Mouse (Mus musculus) testis, postnatal 14 days (tissue): ENCODE results near the gene Tex264.

ENCODE experiments used
- DNase-seq: peaks from one replicate; pipeline ENCODE4 v3.0.0; 2021; ENCODE audit warnings: low spot score

Tex264 gene

DNA sequence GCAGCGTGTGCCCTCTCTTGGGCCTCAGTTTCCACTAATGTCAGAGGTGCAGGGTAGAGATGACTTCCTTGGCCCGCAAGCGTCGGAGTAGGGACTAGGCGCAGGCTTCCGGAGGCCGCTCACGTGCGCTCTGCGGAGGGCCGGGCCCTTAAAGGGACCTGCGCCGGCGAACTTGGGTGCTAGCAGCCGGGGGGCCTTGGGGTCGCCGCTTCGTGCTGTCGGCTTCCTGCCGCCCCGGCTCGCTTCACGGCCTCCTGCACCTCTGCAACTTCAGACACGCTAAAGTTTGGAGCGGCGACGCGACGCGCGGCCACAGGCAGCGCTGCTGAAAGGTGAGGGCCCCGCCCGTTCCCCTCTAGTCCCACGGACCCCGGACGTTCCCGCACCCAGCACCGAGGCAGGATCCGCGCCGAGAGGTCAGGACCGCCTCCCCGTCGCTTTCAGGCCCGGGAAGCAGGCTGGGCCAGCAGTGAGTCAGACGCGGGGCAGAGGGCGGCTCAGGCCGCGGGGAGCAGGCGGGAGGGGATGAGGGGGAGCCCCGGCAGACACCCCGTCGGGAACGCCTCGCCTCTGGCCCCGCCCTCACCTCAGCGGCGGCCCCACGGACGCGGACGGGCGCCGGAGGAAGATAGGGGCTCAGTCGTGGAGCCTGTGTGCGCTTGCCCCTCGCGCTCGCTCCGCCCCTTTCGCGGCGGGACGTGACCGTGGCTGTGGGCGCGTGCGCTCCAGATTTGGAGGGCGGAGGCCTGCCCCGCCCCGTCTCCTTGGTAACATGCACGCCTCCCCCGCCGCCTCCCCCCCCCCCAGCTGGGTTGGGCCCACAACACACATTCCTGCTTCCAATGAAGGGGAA lies at the start of gene Tex264:
Gene Tex264 (minus strand): TSS at position 679 of the 853 bp plus-strand sequence.
- DNase-seq = peak; percentile 88

DNA sequence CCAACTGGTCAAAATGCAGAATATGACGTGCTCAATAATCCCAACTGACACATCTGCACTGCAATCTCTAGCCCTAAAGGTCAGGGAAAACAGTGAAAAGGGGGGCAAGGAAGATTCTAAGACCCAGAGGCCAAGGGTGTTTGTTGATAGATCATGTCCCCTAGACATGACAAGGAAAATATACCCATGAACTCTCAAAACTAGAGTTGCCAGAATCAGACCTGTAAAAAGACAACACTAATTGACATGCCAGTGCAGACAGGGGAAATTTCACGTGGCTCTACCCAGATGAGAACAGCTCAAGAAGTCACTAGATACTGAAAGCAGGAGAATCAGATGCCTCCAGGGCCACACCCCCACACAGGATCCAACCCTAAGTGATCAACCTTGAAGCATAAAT lies 48.0 kb upstream of the Tex264 start:
- DNase-seq = no peak

DNA sequence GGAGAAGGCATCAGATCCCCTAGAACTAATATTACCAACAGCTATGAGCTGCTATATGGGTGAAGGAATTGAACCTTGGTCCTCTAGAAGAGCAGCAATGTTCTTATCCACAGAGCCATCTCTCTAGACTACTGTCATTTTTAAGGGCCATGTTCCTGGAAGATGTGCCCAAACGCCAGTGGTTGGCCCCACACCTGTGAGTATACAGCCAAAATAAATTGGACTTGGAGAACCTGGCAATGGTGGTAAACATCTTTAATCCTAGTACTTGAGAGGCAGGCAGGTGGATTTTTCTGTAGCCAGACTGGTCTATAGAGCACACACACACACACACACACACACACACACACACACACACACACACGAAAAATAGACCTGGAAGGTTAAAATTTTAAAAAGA lies 43.7 kb upstream of the Tex264 start:
- no peak for DNase-seq

DNA sequence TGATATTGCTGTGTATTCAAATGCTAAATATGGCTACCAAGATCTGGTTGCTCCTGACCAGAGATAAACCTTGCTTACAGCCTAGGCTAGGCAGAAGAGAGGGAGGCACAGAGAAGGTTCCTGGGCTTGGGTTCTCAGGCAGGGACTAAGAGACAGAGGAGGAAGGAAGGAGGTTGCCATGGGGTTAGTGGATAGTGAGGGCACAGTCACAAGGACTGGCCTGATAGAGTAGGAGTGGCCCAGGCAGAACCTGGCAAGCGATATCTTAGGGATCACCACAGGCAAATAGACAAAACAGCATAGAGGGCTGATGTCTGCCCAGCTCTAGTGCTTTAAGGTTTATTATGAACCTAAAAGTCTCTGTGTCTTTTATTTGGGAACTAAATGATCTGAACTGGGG lies 41.2 kb upstream of the Tex264 start:
- DNase-seq = no peak

DNA sequence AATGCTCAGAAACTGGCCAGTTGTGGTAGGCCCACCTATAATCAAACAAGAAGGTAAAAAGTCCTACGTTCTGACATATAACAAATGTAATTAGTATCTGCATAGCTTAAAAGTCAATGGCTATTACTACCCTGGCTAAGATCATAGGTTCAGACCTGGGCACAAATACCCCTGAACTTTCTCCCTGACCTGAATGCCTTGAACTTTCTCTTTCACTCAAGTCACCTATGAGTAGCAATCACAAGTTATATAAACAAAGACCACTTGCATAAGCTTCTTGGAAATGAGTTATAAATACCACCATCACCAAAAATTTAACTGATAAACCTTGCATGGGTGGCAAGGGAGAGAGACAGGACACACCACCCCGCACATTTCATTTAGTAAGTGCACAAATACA lies 39.7 kb upstream of the Tex264 start:
- no peak for DNase-seq

DNA sequence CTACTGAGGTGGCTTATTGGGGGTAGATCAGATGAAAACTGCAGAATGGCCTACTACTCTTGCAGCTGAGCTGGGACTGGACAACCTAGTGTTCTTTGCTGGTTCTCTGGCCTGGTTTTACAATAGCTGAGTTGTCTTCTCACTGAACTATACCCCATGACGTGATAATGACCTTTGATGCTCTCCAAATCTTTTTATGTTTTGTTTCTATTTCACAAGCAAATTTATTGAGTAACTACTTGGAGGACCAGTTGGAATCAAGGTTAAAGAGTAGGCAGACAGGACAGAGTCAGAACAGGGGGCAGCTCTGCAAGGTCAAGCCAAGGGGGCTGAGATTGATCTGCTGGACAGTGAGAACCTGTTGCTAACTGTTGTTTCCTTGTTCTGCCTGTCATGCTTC lies 39.1 kb upstream of the Tex264 start:
- no peak for DNase-seq

DNA sequence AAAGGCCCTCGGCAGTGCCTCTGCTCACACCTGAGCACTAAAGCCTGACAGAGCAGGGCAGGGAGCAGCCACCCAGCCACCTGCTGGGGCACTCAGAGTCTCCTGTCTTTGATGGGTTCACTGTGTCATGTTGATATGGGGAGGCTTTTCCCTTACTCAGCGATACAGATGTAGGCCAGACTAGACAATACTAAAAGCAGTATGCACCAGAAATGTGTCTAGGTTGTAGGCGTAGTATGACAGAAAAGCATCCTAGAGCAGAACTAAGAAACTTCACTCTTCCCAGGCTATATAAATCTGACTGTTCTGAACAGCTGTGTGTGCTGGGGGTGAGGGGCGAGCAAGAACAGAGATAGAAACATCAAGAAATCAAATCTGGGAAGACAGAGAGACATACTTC lies 31.0 kb upstream of the Tex264 start:
- DNase-seq = no peak

DNA sequence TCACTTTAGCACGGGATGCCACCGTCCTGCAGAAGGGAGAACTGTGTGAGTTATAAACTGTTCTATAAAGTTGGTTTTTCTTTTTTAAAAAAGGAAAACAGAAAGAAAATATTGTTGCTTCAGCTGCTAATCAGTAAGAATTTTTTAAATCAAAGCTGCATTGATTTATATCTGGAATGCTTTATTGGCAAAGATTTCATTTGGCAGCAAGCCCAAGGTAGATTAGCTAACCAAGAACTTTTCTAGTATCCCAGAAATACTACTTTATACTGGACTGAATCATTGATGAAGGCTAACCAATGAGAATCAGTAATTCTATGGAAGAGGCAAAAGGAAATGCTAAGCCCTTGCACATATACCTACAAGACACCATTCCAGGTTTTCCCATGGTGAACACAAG lies 30.5 kb upstream of the Tex264 start:
- no peak for DNase-seq

DNA sequence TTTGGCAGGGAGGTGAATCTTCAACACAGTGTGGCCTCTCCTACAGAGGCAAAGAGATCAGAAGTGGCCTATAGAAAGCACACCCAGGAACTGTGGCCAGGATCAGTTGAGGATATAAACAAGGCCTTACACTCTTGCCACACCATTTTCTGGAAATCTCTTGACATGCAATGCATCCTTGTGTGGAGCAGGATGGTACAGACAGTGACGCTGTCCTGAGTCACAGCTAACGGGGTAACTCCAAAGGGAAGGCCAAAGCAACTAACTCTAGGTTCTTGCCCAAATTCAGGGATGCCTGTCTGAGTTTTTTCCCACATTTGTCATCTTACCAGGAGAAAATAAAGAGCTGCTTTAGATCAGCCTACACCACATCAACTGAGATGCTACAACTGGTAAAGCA lies 26.7 kb upstream of the Tex264 start:
- DNase-seq = no peak

DNA sequence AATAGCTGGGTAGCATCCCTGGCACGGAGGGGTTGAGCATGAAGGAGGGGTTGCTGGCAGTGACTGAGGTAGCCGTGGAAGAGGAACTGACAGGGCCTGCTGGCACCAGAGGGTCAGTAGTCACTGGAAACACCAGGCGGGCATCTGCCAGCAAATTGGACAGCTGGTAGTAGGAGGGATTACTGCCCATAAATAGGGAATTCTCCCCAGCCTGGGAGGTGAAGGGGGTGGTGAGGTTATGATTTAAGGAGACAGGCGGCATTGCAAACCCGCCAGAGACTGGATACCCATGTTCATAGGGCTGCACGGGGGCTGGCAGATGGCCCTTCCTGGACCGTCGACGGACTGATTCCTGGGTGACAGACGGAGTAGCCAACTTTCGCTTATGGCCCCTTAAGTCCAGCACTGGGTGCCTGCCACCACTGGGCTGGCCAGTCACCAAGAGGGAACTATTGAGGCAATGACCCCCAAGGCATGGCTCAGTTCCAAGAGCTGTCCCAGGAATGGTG lies 7.3 kb upstream of the Tex264 start:
- no peak for DNase-seq

DNA sequence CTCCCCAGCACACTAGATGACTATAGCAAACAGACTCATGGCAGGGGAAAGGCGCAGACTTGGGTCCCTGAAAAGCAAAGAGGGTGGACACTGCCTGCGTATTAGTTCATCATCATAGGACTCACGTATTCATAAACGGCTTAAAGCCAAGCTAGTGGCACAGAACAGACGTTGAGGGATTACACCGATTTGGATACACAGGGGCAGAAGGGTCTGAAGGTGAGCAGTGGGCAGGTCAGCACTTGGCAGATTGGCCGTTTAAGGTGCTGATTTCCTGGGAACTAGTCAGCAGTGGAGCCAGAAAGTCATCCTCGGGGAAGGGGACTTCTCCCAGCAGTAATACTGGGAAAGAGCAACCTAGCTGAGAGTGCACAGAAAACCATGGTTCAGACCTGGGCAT lies 3.1 kb upstream of the Tex264 start:
- DNase-seq = no peak

DNA sequence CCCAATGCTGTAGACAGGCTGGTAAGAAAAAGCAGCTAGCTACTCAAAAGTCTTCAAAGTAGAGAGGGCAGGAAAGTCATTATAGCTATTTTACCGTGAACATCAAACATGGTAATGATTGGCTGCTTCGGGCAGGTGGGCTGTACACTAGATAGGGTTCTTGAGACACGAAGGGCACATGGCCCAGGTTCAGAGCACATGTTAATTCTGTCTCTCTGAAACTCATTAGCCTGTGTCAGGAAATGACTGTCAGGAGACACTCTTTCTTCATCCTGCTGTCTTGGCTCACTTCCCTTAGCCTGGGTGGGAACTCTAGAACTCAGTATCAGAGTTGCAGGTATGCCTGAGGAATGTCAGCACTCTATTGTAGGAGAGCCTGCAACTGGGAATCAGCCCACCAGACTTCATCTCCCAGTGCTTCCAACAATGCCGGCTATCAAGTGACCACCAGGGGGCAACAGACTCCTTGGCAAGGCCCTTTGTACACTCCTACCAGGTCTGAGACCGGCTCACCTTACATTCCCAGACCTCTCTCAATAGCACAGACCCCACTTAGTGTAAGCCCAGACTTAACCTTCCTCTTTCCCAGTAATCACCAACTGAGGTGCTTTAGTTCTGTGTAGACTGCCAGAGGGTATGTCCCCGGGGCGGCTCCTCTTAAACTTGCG lies 1.4 kb upstream of the Tex264 start:
- peak; percentile 58 for DNase-seq

DNA sequence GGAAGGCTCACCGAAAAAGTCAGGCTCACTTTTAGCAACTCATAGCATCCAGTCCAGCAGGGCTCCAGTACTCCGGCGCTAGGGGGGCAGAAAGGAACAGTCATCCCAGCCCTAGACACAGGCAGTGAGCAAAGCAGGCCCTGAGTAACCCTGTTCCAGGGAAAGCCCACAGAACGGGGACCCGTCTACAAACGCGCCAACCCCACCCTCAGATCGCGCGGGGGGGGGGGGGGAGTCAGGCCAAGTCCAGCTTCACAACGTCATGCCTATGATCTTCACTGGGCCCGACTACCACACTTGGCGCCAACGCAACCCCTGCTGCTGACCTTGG lies 844 bp downstream of the Tex264 start:
- no peak for DNase-seq

DNA sequence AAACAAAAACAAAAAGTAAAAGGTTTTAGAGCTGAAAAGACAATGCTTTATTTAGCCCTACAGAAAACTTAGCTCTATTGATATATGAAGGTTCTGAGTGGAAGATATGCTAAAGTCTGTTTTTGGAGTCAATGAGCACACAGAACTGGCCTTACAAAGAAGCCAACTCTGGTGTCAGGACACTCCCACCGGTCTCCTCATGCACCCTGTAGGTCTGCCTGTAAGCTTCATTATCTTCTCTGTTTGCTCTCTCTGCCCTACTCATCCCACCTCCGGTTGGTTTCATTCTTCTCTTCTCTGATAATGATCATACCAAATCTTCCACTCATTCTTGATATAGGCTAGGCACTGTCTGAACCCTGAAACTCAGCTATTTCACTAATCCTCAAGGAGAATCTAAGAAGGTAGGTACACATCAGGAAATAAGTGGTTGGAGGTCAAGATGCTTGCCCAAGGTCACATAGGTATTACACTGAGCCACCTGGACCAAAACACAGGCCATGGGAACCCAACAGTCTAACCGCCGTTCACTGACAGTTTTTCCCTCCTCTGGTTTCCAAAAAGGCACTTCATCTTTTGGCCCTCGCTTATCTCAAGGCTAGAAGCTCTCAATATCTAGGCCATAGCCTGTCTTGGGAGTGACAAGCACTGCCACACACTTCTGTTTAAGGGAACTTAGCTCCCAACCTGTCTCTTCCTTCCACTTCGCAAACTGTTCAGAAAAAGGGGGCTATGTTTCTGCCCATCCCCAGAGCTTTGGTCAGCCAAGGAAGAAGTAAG lies 1.4 kb downstream of the Tex264 start:
- no peak for DNase-seq

DNA sequence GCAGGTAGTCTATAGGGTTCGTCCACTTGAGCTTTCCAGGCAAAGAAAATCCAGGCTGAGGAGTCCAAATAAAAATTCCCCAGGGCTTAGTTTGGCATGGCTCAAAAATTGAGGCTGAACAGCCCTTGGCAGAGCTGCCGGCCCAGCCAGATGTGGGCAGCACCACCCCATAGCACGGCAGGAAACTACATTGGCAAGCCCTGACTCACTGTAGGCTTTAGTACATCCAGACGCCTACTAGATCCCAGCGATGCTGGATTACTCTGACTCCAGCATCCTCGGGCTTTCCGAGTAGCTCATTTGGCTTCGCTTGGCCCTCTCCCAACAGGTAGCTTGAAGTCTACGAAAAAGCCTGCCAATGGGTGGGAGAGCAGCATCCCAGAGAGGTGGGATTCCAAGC lies 4.7 kb downstream of the Tex264 start:
- no peak for DNase-seq

DNA sequence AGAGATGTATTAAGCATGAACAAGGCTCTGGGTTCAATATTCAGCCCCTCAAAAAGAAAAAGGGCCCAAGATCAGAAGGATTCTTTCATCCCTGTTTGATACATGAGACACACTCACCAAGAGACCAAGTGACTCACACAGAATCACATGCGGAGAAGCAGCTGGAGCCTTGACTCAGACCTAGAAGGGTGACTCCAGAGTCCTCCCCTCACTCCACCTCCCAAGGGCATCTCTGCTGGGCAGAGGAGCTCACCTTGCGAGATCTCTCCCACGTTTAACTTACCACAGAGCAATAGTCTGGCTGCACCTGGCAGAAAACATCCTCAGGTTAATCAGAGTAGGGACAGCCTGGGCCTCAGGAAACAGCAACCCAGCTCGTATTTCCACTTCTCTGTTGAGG lies 7.5 kb downstream of the Tex264 start:
- no peak for DNase-seq

DNA sequence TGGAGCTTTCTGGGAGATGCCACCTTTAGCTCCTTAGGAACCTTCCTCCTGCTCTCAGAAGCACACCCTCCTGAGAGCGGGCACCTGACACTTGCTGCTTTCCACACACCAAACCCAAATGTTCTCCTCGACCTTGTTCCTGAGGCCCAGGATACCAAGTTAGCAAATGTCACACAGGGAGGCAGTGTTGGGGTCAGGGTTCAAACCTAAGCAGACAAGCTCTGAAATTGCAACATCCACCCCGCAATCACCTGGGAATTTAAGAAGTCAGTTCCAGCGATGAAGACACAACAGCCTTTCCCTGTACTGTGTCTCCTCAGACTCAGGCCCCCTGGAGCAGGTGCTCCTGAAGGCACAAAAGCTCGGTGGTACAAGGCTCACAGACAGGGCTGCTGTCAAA lies 8.0 kb downstream of the Tex264 start:
- no peak for DNase-seq

DNA sequence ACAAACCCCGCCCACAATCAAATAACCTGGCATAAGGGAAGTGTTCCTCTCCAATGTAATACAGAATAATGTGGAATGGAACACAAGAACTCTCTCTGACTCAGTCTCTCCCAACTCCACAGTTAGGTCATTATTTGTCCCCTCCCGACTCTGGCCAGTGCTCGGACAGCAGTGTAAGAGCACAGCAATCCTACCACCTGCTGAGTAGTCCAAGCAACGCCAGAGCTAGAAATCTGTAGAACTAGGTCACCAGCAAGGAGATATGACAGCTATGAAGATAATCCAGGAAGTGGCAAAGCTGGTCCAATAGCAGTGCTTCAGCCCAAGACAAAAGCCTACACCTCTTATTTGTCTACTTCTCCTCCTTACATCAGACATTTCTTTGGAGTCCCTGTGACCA lies 9.2 kb downstream of the Tex264 start:
- DNase-seq = no peak

DNA sequence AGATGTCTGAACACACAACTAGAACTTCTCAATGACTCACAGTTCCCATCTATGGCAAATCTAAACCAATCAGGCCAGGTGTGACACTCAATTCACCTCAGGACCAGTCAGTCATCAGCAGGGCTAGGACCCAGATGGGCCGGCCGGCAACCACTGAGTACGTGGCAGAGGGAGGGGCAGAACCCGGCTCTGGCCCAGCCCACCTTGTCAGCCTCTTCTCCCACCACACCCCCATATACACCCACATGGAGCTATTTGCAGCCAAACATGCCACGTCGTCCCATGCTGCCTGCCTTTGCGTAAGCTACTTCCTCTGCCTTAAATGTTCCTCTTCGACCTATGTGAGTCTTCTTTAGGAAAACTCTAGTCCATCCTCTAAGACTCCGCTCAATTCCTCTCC lies 9.8 kb downstream of the Tex264 start:
- DNase-seq = no peak

DNA sequence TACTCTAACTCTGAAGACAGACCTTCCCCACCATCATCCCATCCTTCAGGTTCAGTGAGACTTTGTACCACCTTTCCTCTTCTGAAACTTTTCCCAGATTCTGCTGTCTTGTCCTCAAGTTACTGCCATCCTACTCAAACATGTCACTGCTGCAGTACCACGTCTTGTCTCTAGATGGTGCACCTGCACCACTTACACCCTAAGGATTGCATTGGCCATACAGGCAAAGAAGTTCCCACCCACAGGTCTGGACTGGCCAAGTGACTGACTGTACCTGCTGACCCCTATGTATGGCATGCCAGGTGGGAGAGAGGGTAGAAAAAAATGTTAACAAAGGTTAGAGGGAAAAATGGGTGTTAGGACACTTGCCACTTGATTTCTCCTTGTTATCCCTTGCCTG lies 10.2 kb downstream of the Tex264 start:
- DNase-seq = peak; percentile 47

DNA sequence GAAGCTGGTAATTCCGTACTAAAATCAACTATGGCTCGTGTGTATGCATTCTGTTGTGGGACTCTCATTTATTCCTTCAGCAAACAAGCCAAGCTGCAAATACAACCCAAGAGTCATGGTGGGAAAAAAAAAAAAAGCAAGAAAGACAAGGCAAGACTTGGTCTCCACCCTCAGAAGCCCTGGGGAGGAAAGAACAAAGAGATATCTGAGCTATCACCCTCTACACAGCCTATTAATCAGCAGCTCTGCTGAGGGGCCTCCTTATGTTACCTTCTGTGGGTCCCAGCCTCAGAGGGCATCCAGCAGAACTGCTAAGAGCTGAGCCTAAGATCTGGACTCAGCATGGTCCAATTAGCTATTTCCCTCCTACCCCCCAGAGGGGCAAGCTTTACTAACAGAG lies 11.9 kb downstream of the Tex264 start:
- no peak for DNase-seq

DNA sequence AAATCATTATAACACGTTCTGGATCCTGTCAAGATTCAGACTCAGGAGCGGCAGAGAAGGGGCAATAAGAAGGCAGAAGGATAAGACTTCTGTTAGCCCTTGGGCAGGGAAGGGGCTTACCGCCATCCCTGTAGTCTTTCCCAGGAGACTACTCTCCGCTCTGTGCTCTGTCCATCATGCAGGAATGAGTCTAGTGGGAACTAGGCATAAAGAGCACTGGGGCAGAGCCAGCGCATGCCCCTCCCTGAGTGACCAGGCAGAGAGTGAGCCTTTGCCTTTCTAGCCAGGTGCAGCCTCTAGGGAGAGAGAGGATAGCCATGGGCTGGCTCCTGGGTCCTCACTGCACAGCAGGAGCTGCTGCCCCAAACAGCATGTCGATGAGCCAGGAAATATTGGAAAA lies 20.9 kb downstream of the Tex264 start:
- DNase-seq = no peak

DNA sequence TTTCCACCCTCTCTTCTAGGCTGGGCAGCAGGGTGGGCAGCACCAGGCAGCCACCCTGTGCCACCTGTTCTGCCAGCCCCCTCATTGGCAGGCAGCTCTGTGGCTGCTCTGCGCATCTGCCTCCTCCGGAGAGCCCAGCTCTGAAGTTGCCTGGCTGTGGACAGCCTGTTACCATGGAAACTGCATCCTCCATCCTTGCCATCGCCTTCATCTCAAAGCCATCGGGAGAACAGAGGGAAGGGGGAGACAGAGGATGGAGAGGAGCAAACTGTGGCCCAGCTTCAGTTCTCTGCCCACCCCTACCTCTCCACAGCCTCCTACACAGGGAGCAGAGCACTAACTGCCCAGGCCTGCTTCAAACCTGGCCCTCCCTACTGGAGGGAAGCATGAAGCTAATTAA lies 21.3 kb downstream of the Tex264 start:
- DNase-seq = no peak
